Mouse (Mus musculus): ENCODE data around the gene Prkcz.
"Not testable (repeated sequence)": the region's sequence is repeated elsewhere in the genome, so short reads cannot be mapped to it uniquely, and the experiment has no call there.

The Prkcz gene

DNA sequence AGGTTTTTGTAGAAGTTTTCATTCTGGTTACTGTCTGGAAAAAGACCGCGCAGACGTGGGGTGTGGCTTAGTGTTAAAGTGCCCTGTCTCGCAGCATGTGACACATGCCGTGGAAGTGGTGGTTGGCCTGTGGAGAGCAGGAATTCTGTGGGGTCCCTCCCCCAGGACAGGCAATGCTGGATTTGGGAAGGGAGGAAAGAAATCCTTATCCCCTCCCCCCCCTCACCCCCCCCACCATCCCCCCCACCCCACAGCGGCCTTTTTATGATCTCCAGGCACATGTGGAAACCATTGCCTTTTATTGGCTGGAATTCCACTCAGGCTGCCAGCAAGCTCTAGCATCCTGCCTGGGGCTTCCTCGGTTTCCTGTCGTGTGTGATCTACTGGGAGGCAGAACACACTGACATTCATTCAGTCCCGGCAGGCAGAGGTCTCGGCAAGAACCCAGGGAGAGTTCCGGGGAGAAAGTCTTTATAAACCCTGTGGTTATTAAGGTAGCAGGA lies 78.1 kb downstream of the Prkcz start:
- no peak for DNase-seq (ENCODE audit: low spot score in 2 of 2)

GRCm38 (mm10) chr4:155282231-155282630 lies 78.9 kb downstream of the Prkcz start:
- DNase-seq (ENCODE audit: low spot score in 2 of 2) = no peak

- DNase-seq (ENCODE audit: low spot score in 2 of 2) = no peak
These were observed 79.5 kb downstream of the Prkcz start for GRCm38 (mm10) chr4:155281652-155282051.

GRCm38 (mm10) chr4:155281227-155281626 lies 79.9 kb downstream of the Prkcz start:
- no peak for DNase-seq (ENCODE audit: low spot score in 2 of 2)

GRCm38 (mm10) chr4:155280768-155281121 lies 80.4 kb downstream of the Prkcz start:
- no peak for DNase-seq (ENCODE audit: low spot score in 2 of 2)

- DNase-seq (ENCODE audit: low spot score in 2 of 2) = no peak
These were observed 81.0 kb downstream of the Prkcz start for GRCm38 (mm10) chr4:155279926-155280767.

DNA sequence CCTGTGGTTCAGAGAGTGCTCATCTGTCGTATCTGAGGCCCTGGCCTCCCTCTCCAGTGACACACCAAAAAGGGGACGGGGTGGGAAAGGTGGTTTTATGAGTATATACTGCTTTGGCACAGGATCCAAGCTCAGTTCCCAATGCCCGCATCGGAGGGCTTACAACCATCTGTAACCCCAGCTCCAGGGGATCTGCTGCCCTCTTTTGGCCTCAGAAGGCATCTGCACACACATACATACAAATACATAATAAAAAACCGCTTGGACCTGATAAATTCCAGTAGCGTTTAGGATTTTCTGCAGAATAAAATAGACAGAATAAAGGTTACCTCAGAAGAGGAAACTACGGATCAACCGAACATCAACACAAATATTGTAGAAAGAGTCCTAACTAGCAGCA lies 82.1 kb downstream of the Prkcz start:
- DNase-seq (ENCODE audit: low spot score in 2 of 2) = no peak

- DNase-seq (ENCODE audit: low spot score in 2 of 2) = no peak
These were observed 83.2 kb downstream of the Prkcz start for GRCm38 (mm10) chr4:155277963-155278362.

- no peak for DNase-seq (ENCODE audit: low spot score in 2 of 2)
These were observed 86.3 kb downstream of the Prkcz start for GRCm38 (mm10) chr4:155274851-155275250.

GRCm38 (mm10) chr4:155274451-155274850 lies 86.7 kb downstream of the Prkcz start:
- no peak for DNase-seq (ENCODE audit: low spot score in 2 of 2)

- DNase-seq (ENCODE audit: low spot score in 2 of 2) = peak in 1 of 2 experiments; percentile 49
These were observed 92.8 kb downstream of the Prkcz start for GRCm38 (mm10) chr4:155268382-155268781.

DNA sequence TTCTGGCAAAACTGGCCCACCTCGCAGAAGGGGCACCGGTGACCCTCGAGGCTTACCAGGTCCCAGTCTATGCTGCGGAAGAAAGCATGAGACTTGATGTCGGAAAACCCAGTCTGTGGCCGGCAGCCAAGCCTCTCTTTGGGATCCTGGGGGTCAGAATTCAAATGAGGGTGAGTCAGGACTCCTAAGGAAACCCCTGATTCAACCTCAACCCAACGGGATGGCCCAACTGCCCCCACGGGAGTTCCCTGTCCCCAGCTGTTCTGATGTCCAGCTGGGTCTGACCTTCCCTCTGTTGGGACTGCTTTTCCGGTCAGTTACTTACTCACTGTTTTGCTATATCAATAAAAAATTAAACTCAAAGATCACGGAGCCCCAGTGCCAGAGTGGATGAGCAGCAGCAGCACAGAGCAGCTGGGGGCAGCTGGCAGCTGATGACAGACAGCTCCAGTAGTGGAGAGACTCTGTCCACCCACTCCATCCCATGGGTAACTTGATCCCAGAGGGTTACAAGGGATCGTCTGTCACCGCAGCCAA lies 93.5 kb downstream of the Prkcz start:
- DNase-seq (ENCODE audit: low spot score in 2 of 2) = no peak

DNA sequence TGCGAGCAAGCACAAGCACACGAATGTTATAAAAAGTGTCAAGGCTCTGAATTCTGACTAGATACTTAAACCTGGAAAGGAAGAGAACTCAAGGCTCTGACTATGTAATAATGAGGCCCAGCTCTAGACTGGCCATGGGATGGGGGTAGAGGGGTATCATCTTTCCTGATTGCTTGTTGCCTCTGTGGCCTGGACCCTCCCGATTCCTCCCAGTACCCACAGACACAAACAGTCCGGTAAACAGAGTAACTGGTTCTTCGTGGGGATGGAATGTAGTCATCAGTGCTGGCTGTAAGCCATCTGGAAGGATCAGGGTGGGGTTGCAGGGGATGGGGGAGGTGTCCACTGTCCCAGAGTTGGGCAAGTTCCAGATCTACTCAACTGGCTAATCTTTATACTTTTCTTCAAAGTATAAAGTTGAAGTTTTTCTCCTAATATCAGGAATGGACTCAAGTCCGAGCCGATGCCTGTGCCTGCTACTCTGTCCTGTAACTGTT lies 94.1 kb downstream of the Prkcz start:
- DNase-seq (ENCODE audit: low spot score in 2 of 2) = no peak

- peak in 1 of 2 experiments; percentile 36 for DNase-seq (ENCODE audit: low spot score in 2 of 2)
These were observed 96.4 kb downstream of the Prkcz start for GRCm38 (mm10) chr4:155264521-155265321.

DNA sequence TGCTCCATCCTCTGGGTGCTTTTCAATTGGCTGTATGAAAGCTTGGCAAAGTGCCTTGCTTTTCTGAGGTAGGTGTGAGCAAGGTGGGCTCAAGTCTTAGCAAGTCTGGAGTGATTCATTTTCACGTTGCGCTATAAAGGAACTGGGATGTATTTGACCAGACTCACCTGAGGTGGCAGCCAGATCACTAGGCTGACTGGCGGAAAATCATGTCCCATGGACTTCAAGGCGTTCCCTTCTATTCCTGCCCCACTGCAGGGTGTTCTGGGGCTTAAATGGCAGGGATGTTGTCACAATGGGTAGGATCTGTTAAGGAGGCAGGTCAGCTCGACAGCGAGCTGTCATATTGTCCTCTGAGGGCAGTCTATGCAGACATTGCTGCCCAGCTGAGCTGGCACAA lies 108.9 kb downstream of the Prkcz start:
- no peak for DNase-seq (ENCODE audit: low spot score in 2 of 2)

DNA sequence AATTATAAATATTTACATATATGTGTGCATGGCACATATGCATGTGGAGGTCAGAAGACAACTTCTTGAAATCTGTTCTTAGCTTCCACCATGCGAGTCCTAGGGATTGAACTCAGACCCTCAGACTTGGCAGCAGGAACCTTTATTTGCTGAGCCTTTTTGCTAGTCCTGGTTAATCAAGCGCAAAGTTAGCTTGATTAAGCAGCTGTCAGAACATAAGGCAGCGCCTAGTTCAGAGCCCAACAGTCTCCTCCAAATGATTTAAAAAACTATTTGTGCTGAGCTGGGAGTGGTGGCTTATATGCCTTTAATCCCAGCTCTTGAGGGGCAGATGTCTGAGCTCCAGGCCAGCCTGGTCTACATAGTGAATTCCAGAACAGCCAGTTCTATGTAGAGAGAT lies 110.0 kb downstream of the Prkcz start:
- DNase-seq (ENCODE audit: low spot score in 2 of 2) = no peak

GRCm38 (mm10) chr4:155250361-155251117 lies 110.6 kb downstream of the Prkcz start:
- no peak for DNase-seq (ENCODE audit: low spot score in 2 of 2)

DNA sequence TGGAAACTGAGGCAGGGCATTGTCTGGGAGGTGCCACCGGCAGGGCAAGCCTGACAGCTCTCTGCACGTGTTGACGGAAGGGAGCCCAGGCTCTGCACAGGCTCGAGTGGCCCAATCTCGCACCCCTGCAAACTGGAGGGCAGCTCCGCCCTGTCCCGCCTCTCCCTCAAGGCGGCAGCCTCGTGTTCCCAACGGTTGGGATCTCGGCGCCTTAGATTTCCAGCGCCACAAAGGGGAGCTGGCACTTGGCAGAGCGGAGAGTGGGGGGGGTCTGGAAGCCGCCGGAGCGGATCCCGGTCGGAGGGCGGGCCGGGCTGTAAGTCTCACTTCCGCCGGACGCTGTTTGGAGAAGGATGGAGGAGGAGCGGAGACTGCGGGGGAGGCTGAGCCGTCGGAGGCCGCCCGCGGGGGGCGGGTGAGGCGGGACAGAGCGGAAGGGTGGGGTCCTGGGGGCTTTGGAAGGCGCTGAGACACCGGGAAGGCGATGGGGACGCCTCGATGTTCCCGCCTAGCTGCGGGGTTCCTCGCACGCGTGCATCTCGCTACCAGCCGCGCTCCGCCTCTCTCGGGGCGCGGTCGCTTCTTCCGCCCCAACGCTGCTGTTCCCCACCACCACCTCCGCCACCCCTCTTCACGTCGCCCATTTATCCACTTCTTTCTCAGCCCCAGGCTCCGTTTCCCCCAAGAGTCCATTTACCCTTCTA lies 111.4 kb downstream of the Prkcz start, which contains the start of gene Faap20:
Gene Faap20 (plus strand): TSS at position 155 of the 704 bp plus-strand sequence.
- peak; percentile 70 to 87 for DNase-seq (ENCODE audit: low spot score in 2 of 2)

DNA sequence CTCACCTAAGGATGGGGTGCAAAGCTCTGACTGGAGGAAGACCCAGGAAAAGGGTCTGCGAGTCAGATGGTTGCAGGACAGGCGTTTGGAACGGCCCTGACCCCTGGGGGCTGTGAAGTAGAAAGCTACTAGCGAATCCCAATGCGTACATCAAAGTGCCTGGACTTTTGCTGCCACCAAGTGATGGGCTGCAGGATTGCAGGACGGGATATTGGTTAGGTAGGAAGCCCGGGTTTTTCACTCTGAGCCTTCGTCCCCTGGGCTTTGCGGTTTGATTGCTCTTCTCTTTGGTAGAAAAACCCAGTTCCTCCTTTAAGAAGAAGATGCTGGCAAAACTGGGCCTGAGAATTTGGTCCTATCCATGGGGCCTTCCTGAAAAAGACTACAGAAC lies 111.9 kb downstream of the Prkcz start:
- DNase-seq (ENCODE audit: low spot score in 2 of 2) = peak; percentile 94 to 98

GRCm38 (mm10) chr4:155248054-155248453 lies 113.1 kb downstream of the Prkcz start:
- not testable (repeated sequence) for DNase-seq (ENCODE audit: low spot score in 2 of 2)

GRCm38 (mm10) chr4:155246691-155247105 lies 114.5 kb downstream of the Prkcz start:
- DNase-seq (ENCODE audit: low spot score in 2 of 2) = peak in 1 of 2 experiments; percentile 59
